Mouse (Mus musculus) T-helper 1 cell (primary cell): ENCODE measurements around the gene Ncoa3.

Experiments
- in situ Hi-C: fragments of 300-600 bp; cut with MboI, MseI; formaldehyde crosslinking; loops from one replicate; pipeline ENCODE4 v1.15.1; 2025; ENCODE audit warnings: high pct_unique_total_duplicates

Gene Ncoa3

DNA sequence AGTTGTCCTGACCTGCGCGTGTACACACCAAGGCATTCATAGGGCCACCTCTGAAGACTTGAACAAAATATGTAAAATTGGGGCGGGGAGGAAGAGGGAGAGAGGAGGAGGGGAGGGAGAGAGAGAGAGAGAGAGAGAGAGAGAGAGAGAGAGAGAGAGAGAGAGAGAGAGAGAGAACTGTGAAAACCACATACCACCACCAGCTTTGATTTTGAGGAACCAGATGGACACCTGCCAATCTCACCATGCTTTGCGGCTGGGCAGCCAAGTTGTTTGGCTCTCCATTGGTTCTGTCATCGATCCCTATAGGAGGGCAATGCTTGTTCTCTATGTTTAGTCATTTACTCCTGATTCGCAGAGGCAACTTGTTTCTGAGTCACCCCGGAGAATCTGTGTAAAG is 21.7 kb upstream of the Ncoa3 start:
- in situ Hi-C loops, result no loop called here

DNA sequence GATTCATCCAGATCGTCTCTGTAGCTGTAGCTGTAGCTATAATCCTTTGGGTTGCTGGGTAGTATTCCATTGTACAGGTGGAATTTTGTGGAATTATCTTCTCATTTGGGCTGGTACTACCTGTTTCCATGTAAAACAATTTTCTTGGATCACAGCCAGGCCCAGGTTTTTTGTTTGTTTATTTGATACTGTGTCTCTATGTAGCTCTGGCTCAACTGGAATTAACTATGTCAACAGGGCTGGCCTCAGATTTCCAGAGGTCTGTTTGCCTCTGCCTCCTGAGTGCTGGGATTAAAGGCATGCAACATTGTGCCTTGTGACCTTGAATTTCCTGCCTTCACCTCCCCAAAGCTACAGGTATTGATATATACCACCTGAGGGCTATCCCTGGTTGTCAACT is 18.1 kb upstream of the Ncoa3 start:
- in situ Hi-C loops, result no loop called here

DNA sequence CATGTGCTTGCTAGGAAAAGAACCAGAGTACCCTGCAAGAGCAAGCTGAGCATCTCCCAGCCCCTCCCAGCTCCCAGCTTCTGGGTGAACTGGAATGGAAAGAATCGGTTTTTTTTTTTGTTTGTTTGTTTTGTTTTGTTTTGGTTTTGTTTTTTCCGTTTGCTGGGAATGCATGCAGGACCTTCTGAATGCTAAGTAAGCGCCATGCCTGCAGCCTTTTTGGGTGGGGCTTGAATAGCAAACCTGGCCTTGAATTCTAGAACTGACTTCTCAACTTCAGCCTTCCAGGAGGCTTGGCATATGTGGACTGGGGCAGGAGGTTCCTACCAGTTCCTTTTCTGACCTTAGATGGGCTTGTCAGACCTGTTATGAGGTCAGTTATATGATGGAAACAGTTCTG is 16.2 kb upstream of the Ncoa3 start:
- in situ Hi-C loops, result no loop called here

DNA sequence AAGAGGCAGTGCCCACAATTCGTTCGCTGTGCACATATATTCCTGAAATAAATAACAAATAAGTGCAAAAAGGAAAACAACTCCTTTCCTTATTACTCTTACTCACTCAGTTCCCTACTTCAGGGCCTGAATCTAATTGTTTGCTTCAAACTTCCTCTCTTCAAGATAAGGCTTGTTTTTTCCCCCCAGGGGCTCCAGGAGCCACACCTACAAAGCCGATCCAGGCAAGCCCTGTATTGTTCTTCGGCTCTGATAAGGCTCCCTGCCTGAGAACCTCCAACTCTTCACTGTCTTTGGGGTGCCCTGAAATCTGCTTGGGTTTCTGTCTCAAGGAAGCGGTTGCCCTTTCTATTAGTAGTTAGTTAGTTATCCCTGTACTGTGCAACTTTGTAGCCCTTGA is 15.6 kb upstream of the Ncoa3 start:
- in situ Hi-C loops, result no loop called here

DNA sequence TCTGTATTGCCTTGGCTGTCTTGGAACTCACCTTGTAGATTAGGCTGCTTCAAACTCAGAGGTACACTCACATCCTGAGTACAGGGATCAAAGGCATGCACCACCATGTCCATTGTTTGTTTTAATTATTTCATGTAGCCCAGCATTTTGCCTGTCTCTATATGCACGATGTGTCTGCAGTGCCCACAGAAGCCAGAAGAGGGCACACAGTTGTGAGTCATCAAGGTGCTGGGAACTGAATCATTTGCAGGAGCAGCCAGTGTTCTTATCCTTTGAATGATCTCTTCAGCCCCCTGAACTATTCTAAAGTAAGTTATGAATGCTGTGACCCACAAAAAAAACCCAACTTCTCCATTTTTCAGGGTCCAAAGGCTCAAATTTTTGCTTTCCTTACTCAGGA is 14.3 kb upstream of the Ncoa3 start:
- in situ Hi-C loops, result no loop called here

DNA sequence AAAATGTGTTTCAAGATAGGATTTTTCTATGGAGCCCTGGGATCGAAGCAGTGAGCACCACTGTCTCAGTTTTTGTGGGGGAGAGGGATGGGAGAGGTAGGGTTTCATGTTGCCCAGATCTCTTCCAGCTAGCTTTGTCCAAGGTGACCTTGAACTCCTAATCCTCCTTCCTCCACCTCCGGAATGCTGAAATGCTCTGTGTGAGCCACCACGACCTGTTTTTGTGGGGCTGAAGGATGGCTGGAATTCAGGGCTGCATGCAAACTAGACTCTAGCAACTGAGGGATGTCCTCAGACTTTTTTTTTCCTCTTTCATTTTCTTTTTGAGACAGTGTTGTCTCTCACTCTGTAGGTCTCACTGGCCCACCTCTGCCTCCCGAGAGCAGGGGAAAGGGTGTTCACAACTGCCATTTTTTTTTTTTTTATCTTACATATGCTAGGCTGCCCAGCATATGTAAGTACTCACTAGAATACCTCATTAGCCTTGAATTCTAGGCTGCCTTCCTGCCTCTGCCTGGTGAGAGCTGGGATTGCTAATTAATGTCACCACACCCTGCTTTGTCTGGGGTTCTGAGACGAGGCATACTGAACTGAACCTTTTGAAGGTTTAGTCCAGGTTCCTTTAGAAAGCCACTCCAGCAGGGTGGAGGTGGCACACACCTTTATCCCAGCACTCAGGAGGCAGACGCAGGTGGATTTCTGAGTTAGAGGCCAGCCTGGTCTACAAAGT is 11.0 kb upstream of the Ncoa3 start:
- in situ Hi-C loops, result no loop called here

DNA sequence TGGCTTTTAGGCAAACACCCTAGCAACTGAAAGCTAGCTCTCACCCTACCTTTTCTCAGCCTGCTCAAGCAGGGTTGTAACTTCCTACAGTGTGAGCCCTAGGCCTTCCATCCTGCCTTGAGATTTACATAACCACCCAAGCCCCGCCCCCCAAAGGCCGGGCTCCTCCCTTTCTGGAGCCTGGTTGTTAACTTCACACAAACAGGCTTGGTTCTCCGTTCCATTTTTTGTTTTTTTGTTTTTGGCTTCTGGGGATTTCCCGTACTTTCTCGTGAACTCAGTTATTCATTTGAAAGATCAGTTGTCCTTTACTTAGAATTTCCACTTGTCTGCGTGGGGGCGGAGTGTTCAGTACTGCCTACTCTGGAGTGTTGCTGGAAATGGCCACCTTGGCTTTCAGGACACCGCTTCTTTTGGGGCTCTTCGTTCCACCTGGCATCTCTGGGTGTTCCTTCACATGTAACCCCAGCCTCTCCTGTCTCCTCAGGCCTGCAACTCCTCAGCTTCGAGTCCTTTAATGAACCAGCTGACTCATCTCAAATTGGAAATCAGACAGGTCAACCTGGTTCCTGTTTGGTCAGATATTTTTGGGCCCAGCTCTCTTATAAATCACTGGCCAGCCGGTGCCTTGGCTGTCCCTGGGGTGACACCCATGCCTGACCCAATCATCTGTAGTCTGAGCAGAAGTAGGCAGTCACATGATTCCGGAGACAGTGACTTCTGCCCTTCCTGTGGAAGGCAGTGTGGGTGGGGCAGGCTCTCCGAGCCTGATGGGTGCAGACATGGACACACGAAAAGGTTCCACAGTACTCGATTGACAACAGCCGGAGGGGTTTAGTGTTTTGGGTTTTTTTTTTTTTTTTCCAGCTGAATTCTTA is 9.7 kb upstream of the Ncoa3 start:
- in situ Hi-C loops, result no loop called here

DNA sequence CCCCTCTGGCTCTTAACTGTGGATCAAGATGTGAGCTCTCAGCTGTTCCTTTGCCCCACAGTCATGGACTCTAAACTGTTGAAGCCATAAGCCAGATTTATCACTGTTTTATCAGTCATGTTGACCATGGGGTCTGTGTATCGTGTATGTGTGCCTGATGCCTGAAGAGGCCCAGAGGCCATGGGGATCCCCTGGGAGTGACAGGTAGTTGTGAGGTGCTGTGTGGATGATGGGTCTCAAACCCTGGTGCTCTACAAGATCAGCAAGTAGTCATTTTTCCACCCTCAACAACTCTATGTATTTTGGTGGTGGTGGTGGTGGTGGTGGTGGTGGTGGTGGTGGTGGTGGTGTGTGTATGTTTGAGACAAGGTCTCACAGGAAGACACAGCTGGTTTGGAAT is 8.1 kb upstream of the Ncoa3 start:
- in situ Hi-C loops, result no loop called here

DNA sequence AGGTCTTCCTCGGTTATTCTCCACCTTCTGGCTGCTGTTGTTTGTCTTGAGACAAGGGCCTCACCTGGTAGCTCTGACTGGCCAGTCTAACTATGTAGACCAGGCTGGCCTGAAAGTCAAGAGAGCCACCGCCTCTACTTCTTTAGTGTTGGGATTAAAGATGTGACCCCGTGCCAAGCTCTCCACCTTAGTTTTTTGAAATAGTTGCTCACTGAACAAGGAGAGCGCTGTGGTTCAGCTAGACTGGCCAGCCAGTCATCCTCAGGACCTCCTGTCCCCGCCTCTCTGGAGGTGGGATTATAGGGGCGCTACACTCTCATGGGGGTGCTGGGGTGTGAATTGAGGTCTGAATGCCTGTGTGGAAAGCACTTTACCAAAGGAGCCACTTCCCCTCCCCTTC is 7.5 kb upstream of the Ncoa3 start:
- in situ Hi-C loops, result no loop called here

DNA sequence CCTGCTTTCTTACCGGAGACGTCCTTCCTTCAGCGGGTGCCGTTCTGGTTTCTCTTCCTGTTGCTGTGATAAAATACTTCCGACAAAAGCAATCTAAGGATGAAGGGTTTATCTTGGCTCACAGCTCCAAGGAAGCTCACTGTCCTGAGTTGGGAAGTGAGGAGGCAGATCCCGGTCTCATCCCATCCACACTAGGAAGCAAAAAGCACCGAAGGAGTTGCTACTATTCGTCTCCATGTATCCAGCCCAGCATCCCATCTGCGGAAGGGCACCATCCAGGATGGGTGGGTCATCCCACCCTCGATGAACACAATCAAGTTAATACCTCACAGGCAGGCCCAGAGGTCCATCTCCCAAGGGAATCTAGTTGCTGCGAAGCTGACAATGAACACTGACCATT is 6.9 kb upstream of the Ncoa3 start:
- in situ Hi-C loops, result no loop called here

DNA sequence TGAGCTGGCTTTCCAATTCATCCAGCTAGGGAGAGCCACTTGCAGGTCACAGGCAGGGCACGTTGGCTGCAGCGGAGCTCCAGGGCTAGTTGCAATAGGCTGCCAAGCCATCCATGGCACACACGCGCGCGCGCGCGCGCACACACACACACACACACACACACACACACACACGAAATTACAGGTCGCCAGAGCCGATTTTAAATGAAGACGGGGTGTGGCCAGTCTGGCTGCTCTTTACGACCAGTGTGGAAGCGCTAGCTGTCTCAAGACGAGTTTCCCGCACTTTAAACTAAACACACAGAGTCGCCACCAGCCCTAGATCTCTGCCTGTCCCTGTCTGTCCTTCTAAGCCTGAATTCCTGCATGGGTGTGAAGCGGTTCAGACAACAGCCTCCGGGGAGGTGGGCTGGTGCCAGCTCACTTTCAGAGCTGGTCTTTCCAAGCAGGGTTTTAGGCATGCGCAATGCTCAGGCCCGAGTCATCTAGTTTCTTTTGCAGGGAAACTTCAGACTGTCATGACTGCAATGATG is 5.4 kb upstream of the Ncoa3 start:
- in situ Hi-C loops, result no loop called here

DNA sequence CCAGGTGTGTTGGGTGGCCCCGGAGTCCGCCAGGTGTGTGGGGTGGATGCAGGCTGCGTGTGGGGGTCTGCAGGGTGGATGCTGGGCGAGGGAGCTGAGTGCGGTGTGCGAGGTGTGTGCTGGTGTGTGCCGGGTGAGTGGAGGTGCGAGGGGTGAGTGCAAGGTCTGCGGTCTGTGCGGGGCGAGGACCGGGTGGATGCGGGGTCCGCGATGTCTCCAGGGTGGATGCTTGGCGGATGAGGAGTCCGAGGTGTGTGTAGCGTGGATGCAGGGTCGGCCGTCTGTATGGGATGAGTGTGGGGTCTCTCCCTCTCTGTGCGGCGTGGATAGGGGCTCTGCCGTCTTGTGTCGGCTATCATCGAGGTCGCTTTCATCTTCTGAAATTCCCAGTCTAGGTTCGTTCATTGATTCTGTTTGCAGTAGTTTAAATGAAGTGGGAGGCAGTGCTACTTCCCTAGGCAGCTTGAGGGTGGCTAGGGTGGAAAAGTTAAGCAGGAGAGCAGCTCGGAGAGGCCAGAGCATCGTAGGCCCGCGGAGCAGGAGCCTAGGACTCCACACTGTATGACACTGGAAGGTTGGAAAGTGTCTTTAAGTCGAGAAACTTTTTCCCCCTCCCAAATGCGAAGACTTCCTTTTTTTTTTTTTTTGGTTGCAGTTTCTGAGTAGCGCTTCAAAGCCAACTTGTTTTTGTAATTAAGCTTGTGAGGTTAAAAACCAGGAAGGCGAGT is 901 bp downstream of the Ncoa3 start:
- in situ Hi-C loops, result no loop called here

DNA sequence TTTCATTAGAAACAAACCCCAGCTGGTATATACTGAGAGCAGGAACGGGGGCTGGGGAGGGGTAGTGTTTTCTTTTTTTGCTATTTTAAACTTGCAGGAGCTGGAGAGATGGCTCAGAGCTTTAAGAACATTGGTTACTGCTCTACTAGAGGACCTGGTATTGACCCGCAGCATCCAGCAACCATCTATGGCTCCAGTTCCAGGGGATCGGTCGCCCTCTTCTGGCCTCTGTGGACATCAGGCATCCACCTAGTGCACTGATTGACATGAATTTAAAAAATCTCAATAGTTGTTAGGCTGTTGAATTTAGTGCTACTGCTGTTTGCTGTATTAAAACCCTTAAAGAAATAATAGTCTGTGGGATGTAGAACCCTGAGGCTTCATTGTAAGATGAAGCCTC is 1.9 kb downstream of the Ncoa3 start:
- in situ Hi-C loops, result no loop called here

DNA sequence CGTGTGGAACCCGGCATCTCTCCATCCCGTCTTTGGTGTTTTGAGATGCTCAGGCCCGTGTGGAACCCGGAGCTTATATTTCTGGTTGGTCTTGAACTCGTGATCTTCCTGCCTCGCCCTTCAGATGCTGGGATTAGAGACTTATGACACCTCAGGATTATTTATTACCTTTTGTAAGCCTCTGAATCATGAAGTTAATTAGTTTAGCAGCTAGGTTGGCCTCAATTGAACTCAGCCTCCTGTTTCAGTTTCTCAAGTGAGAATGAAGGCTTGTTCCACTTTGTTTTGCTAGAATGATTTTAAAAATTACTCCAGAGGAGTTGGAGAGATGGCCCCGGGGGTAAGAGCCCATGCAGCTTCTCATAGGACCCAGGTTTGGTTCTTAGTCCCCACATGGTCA is 3.3 kb downstream of the Ncoa3 start:
- in situ Hi-C loops, result no loop called here

DNA sequence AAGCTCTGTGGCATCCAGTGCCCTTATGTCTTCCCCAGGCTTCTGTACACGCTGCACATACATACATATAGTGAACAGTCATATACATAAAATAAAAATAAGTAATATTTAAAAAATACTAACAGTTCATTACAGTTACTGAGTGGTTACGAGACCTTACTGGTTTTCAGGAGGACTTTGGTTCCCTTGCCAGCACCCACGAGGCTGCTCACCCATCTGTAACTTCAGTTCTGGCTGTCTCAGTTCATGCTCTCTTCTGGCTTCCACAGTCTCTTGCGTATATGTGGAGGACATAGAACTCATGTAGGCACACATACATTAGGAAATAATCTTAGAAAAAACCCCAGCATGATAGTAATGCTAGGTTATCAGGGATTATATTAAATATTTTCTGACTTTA is 3.7 kb downstream of the Ncoa3 start:
- in situ Hi-C loops, result no loop called here

DNA sequence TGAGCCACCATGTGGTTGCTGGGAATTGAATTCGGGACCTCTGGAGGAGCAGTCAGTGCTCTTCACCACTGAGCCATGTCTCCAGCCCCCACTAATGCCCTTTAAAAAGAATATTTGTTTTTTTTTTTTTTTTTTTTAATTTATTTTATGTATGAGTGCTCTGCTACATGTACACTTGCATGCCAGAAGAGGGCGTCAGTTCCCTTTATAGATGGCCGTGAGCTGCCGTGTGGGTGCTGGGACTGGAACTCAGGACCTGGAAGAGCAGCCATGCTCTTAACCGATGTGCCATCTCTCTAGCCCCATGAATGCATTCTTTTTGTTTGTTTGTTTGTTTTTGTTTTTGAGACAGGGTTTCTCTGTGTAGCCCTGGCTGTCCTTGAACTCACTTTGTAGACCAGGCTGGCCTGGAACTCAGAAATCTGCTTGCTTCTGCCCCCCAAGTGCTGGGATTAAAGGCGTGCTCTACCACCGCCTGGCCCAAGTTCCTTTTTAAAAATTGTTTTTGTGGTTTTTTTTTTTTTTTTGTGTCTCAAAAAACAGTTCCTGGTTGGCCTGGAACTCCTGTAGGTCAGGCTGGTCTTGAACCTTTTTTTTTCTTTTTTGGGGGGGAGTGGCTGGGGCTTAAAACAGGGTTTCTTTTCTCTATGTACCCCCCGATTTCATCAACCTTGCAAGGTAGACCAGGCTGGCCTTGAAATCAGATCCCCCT is 5.0 kb downstream of the Ncoa3 start:
- in situ Hi-C loops, result no loop called here

DNA sequence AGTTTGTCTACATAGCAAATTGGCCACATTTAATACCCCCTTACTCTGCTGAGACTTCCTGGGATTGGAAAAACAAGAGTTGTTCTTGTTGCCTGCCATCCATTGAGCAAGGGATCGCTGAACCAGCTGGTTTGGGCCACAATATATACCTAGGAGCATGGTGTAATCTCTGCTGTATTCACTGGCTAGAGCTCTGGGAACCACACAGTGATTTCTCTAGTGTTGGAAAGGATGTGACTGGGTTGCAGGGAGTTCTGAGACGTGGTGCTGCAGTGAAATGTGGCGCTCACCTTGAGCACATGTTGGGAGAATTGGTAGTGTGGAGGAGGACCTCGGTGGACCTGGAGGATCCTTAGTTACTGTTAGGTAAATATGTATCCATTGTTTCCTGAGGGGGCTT is 6.5 kb downstream of the Ncoa3 start:
- in situ Hi-C loops, result no loop called here

DNA sequence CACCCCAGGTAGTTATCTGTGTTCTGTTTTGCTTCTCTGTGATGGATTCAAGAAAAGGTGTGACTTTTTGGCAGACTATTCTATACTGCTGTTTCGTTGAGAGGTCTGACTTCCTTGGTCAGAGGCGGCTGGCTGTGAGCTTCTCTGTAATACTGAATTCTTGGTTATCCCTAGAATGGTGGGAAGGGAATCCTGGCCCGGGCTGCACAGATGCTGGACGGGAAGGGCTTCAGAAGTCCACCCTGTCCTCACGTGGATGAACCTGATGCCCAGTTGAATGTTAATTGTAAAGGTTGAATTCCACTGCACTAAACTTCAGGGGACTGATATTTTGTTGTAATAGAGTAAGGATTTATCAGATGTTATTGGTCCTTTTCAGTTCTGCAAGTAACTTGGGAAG is 7.4 kb downstream of the Ncoa3 start:
- in situ Hi-C loops, result loop anchor here (5.0 kb wide), 1 partner anchor 38 kb away; no protein-coding TSS in a partner anchor

DNA sequence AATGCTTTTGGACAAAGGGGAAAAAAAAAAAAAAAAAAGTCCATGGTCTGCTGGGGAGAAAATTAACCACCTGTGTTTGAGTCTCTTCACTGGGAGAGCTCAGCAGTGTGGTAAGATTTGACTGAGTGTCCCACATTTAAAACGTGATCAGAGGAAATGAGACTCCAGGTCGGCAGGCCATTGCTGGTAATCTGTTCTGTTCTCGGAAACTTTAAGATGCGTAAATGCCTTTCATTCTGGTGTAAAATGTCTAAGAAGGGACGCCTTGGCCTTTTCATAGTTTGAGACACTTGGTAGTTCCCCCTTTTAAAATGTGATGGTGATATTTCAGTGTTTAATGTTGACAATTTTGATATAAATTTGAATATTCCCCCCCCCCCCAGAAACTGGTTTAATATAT is 7.8 kb downstream of the Ncoa3 start:
- in situ Hi-C loops, result loop anchor here (5.0 kb wide), 1 partner anchor 37 kb away; no protein-coding TSS in a partner anchor

DNA sequence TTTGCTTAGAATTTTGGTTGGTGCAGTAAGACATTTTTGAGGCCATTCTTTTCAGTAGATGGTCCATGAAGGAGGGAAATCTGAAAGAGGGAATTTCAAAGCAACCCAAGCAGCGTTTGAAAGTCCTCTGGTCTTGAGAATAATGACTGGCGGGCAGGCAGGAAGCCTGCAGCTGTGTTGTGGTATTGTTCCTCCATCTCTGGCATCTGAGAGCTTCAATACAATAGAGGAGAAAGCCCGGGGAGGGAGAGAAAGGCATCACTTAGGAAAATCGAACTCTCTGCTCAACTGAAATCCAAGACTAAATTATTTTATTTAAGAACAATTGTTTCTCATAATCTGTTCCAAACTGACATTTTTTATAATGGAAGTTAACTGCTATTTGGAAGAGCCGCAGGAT is 8.3 kb downstream of the Ncoa3 start:
- in situ Hi-C loops, result loop anchor here (5.0 kb wide), 1 partner anchor 37 kb away; no protein-coding TSS in a partner anchor

DNA sequence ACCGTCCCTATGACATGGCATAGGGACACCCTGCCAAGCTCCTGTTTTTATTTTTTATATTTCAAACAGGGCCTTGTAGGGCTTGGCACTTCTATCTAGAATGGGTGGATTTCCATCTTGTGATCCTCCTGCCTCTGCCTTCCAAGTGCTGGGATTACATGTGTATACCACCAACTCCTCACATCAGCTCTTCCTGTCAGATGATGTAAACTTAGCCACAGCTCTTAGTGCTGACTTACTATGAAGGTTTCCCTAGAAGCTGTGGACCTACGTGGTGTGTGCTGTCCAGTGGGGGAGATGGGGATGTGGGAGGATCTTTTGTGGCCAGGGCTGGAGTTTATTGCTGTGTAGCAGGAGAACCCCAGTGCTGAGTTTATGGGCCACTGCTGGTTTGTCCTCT is 8.9 kb downstream of the Ncoa3 start:
- in situ Hi-C loops, result loop anchor here (5.0 kb wide), 1 partner anchor 36 kb away; no protein-coding TSS in a partner anchor
